Mouse (Mus musculus) midbrain, embryonic 13.5 days (tissue): Measurements from ENCODE around the gene Gpr135. TPM values are rescaled to one million over a fixed set of nuclear protein-coding genes. Genes with fewer than 3 reads are reported as not detected.

Experiments used
- ATAC-seq: fragments of 200-750 bp; cut with Nextera tagmentation; 2 replicates; pipeline ENCODE4 v1.8.0; 2017; ENCODE audit warnings: mild to moderate bottlenecking, moderate TSS enrichment, moderate library complexity
- H3K27ac ChIP-seq: fragments of 300-500 bp; sonication (generic); 2 replicates; pipeline ENCODE4 v1.5.1; 2015; ENCODE audit warnings: inconsistent platforms, mild to moderate bottlenecking, moderate library complexity
- H3K27me3 ChIP-seq: fragments of 300-500 bp; sonication (generic); 2 replicates; pipeline ENCODE4 v1.6.1; 2015; ENCODE audit warnings: mild to moderate bottlenecking, inconsistent platforms
- H3K36me3 ChIP-seq: fragments of 300-500 bp; sonication (generic); 2 replicates; pipeline ENCODE4 v1.6.1; 2015; ENCODE audit warnings: mild to moderate bottlenecking, inconsistent platforms
- H3K4me1 ChIP-seq: fragments of 300-500 bp; sonication (generic); replicated peaks from 2 replicates; pipeline ENCODE4 v1.6.1; 2015; ENCODE audit warnings: inconsistent platforms
- H3K4me2 ChIP-seq: fragments of 300-500 bp; sonication (generic); replicated peaks from 2 replicates; pipeline ENCODE4 v1.6.1; 2015; ENCODE audit warnings: moderate library complexity, mild to moderate bottlenecking, inconsistent platforms
- H3K4me3 ChIP-seq: fragments of 300-500 bp; sonication (generic); replicated peaks from 2 replicates; pipeline ENCODE4 v1.5.1; 2015; ENCODE audit warnings: mild to moderate bottlenecking, inconsistent platforms
- H3K9ac ChIP-seq: fragments of 300-500 bp; sonication (generic); replicated peaks from 2 replicates; pipeline ENCODE4 v1.6.1; 2015; ENCODE audit warnings: mild to moderate bottlenecking, inconsistent platforms
- H3K9me3 ChIP-seq: fragments of 300-500 bp; sonication (generic); 2 replicates; pipeline ENCODE4 v1.6.1; 2016; ENCODE audit warnings: mild to moderate bottlenecking, inconsistent platforms
- WGBS: fragments of 180-500 bp; shearing (Covaris S2); methylation state at CpG from one replicate; pipeline ENCODE4 v1.1.7; 2015; 5-methylcytosine and 5-hydroxymethylcytosine counted together
- polyA plus RNA-seq: library from polyadenylated mRNA; unstranded; fragments of >200 nt; fragmentation: Nextera tagmentation; extraction: Ambion mirVana; gene quantifications from 2 replicates; pipeline ENCODE4 v1.2.1, GENCODE M21; 2015

The Gpr135 gene
- polyA plus RNA-seq, 1 experiment from 2014 or later = 2.6 TPM

DNA sequence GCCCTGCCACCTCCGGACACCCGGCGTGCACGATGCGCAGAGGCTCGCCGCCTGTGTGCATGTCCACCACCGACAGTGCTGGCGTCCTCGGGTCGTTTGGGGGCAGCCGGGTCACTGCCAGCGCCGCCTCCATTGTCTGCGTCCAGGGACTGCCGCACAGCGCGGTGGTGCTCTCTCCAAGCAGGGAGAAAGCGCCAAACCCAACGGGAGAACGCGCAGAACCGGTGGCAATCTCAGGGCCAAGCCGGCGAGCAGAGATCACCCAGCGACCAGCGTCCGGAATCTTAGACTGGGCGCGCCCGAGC lies 14.1 kb upstream of the Gpr135 start:
- H3K9me3 ChIP-seq = no peaks in the 10 kb centered on the region
- H3K27me3 ChIP-seq = no peaks in the 10 kb centered on the region
- H3K4me1 ChIP-seq = peaks cover 49% of the 10 kb centered on the region
- ATAC-seq = no peak; the same call in 1 of the 2 replicates
- under 1% methylated on average over 31 of the region's 31 CpGs for WGBS
- H3K36me3 ChIP-seq = 0 out of 2 replicates have a peak, but pooled peaks cover 2% of the 10 kb centered on the region
- peak overlapping the region; percentile 94 for H3K27ac ChIP-seq
- peak overlapping the region; percentile 77 for H3K4me2 ChIP-seq
- H3K4me3 ChIP-seq = peak overlapping the region; percentile 66
- H3K9ac ChIP-seq = peak overlapping the region; percentile 65

DNA sequence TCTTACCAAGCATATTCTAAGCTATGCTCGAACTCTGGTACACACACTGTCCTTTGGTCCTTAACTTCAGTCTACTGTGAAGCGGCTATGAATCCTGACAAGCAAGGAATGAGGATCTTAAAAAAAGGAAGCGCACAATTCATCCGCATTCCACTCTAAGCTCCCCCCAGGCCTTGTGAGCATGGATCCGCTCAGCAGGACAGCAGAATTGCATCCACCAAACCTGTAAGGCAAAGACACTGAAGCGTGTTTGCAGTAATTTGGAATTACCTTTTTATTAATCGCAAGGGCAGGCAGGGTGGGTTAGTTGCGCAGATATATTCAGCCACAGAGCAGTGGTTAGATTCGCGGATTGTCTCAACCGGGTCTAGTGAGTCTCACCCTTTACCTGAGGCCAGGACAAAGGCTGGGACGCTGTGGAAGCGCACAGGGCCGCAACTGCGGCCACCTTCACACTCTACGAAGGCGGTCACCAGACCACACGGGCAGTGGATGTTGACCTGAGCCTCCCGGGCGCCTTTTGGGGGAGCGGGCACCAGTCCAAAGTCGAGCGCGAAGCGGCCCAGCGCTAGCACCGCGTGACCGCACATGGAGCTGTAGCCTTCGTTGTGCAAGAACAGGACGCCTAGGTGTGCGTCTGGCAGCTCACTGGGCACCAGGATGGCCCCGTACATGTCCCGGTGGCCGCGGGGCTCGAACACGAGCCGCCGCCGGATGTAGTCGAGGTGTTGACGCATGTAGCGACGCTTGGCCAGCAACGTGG lies 13.5 kb upstream of the Gpr135 start:
- Histone ChIP-seq H3K4me3 (peak overlapping the region; percentile 66), H3K4me1 (peaks cover 46% of the 10 kb centered on the region), H3K4me2 (peak overlapping the region; percentile 77), H3K36me3 (no peaks in the 10 kb centered on the region), H3K9ac (peak overlapping the region; percentile 65), H3K27ac (peak overlapping the region; percentile 94), H3K9me3 (no peaks in the 10 kb centered on the region), H3K27me3 (no peaks in the 10 kb centered on the region)
- peak; percentile 26 for ATAC-seq
- 2% methylated on average over 46 of the region's 46 CpGs for WGBS

DNA sequence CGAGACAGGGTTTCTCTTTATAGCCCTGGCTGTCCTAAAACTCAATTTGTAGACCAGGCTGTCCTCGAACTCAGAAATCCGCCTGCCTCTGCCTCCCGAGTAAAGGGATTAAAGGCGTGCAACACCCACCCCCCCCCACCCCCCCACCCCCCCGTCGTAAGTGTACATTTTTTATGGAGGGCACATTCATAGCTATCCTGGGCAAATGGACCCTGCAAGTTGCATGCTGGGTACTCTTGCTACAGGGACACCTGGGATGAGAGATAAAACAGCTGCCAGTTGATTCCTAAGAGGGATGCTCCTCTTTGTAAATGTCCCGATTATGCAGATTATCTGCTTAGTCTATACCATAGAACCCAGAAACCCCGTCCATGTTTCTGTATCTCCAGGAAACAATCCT lies 12.3 kb upstream of the Gpr135 start:
- WGBS = 88% methylated on average over 9 of the region's 9 CpGs

DNA sequence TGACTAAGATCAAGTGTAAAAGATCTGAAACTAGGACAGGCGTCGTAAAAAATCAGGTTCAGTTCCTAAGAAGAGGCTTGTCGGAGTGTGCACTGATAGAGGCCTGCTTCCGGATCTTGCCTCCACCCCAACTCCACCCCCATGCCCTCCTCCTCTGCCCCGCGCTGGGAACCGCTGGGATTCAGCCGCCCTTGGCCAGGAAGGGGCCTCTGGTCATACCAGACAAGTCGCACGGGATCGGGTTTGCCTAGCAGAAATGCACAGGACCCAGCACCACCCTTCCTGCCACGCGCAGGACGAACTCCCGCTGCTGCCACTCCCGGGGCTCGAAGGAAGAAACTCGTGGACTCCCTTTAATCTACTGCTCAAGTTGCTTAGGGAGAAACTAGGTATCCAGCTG lies 11.4 kb upstream of the Gpr135 start:
- Histone ChIP-seq H3K27me3 (no peaks in the 10 kb centered on the region), H3K4me1 (peaks cover 28% of the 10 kb centered on the region), H3K27ac (no peak overlapping the region), H3K9ac (no peak overlapping the region; the same call in 1 of the 2 replicates), H3K4me2 (peak overlapping the region; percentile 37), H3K9me3 (no peaks in the 10 kb centered on the region), H3K36me3 (no peaks in the 10 kb centered on the region), H3K4me3 (peak overlapping the region; percentile 15; the same call in 1 of the 2 replicates)
- 36% methylated on average over 18 of the region's 18 CpGs for WGBS
- no peak for ATAC-seq

More for the DNA sequence above, 12.3 kb upstream of the Gpr135 start:
- no peak overlapping the region for H3K4me3 ChIP-seq
- no peak overlapping the region for H3K27ac ChIP-seq
- ATAC-seq = no peak
- H3K27me3 ChIP-seq = no peaks in the 10 kb centered on the region
- H3K36me3 ChIP-seq = no peaks in the 10 kb centered on the region
- no peaks in the 10 kb centered on the region for H3K9me3 ChIP-seq
- peaks cover 37% of the 10 kb centered on the region for H3K4me1 ChIP-seq
- H3K9ac ChIP-seq = no peak overlapping the region
- no peak overlapping the region for H3K4me2 ChIP-seq

DNA sequence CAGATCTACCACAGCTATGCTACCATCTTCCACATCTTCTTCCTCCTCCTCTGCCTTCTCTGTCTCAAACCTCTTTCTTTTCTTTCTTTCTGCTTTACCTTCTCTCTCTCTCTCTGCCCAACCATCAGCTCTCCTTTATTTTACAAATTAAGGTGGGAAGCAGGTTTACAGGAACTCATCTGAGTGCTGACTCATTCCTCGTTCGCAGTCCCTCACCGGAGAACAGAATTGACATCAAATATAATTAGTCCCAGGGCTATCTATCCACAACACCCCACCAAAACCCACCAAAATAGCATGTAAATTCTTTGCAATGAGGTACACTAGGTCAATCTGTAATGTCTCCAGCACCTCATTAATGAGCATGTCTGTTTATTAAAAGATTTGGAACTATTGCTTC lies 11.0 kb upstream of the Gpr135 start:
- ATAC-seq = no peak
- peak overlapping the region; percentile 37 for H3K4me2 ChIP-seq

DNA sequence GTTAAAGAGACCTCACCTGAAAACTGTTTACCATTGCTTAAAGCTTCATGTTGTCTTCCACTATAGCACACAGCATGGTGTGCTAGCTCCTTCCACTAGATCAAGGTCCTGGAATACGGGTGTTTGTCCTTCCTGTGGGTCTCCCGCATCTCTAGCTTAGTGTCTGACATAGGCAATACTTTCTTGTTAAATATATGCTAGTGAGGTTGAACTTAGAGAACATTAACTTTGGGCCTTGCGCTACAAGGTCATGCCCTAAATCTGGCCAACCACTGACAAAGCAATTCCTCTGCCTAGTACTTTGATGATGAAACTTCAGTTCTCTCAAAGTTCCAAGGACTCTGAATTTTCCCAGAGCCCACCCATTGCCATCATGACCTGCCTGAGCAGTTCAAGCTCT lies 7.3 kb upstream of the Gpr135 start:
- H3K4me2 ChIP-seq = no peak overlapping the region
- no peaks in the 10 kb centered on the region; the same call in 1 of the 2 replicates for H3K9me3 ChIP-seq
- no peak overlapping the region for H3K4me3 ChIP-seq
- H3K36me3 ChIP-seq = no peaks in the 10 kb centered on the region
- no peak overlapping the region for H3K27ac ChIP-seq
- H3K9ac ChIP-seq = no peak overlapping the region
- no peak for ATAC-seq
- peaks cover 11% of the 10 kb centered on the region; the same call in 1 of the 2 replicates for H3K4me1 ChIP-seq
- 90% methylated on average over 3 of the region's 3 CpGs for WGBS
- no peaks in the 10 kb centered on the region for H3K27me3 ChIP-seq

More for the DNA sequence above, 11.0 kb upstream of the Gpr135 start:
- WGBS = 77% methylated on average over 3 of the region's 3 CpGs
- no peak overlapping the region for H3K27ac ChIP-seq
- no peaks in the 10 kb centered on the region for H3K9me3 ChIP-seq
- H3K4me1 ChIP-seq = peaks cover 25% of the 10 kb centered on the region
- no peaks in the 10 kb centered on the region for H3K36me3 ChIP-seq
- no peaks in the 10 kb centered on the region for H3K27me3 ChIP-seq
- no peak overlapping the region for H3K9ac ChIP-seq
- H3K4me3 ChIP-seq = no peak overlapping the region

DNA sequence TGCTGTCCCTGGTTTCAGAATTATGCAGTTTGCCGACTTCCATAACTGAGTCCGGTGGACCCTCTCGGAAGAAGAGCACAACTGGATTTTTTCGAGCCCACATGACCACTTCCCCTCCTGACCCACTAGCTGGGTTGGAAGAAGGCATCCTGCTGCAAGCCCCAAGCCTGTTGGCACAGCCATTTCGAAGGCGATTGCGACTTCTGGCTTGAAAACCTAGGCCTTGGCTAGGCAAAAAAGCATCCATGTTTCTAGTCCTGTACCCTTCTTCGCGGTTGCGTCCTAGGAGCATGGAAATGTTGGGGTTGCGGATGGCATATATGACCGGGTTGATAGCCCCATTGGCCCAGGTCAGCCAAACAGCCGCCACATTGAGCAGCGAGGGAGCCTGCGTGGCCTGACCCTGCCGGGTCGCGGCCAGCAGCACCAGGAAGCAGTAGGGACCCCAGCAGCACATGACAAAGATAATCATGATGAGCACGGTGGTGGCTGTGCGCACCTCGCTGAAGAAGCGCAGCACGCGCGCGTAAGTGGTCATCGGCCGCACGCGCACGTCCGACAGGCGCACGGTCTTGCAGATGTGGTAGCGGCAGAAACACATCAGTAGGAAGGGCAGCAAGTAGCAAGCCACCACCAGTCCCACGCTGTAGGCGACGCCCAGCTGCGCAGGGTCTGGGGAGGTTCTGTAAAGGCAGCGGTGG lies 1.1 kb downstream of the Gpr135 start:
- peak overlapping the region; percentile 88 for H3K4me2 ChIP-seq
- peak overlapping the region; percentile 72 for H3K9ac ChIP-seq
- H3K27me3 ChIP-seq = peaks cover 14% of the 10 kb centered on the region
- peak overlapping the region; percentile 74 for H3K4me3 ChIP-seq
- 4% methylated on average over 40 of the region's 40 CpGs for WGBS
- H3K27ac ChIP-seq = peak overlapping the region; percentile 91
- no peaks in the 10 kb centered on the region; the same call in 1 of the 2 replicates for H3K9me3 ChIP-seq
- H3K36me3 ChIP-seq = no peaks in the 10 kb centered on the region
- no peak for ATAC-seq
- peaks cover 13% of the 10 kb centered on the region for H3K4me1 ChIP-seq

DNA sequence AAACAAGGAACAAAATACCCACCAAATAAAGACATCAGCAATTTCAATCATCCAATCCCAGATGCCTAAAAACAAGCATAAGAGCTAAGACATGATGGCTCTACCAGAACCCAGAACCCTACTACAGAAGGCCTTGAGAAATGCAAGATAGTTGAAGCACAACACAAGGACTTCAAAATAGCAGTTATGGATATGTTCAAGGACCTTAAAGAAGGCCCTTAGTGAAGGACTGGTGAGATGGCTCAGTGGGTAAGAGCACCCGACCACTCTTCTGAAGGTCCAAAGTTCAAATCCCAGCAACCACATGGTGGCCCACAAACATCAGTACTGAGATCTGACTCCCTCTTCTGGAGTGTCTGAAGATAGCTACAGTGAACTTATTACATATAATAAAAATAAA lies 13.1 kb downstream of the Gpr135 start:
- H3K4me2 ChIP-seq = no peak overlapping the region
- H3K9ac ChIP-seq = no peak overlapping the region
- H3K36me3 ChIP-seq = no peaks in the 10 kb centered on the region
- H3K27me3 ChIP-seq = no peaks in the 10 kb centered on the region
- no peaks in the 10 kb centered on the region for H3K9me3 ChIP-seq
- no peak overlapping the region for H3K27ac ChIP-seq
- H3K4me3 ChIP-seq = no peak overlapping the region
- WGBS = 87% methylated on average over 1 of the region's 1 CpGs
- no peak for ATAC-seq
- H3K4me1 ChIP-seq = no peaks in the 10 kb centered on the region

DNA sequence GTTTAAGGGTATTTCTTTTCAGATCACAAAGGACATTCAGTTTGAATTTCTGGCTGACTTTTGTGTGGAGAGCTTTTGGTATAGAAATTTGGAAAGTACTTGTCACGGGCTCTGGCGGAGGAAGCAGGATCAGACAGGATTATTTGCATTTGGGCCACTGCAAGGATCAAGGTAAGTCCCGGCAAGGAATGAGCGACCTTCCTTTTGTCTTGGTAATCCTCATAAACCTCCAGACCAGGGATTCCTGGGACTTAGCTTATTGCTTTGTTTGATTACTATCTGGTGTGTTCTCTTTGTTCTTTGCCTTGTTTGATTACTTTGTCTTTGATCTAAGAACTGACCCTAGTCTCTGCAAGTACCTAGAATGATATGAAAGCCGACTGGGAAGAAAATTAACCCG lies 17.1 kb downstream of the Gpr135 start:
- Histone ChIP-seq H3K9me3 (peaks cover 8% of the 10 kb centered on the region; the same call in 1 of the 2 replicates), H3K4me2 (no peak overlapping the region), H3K36me3 (no peaks in the 10 kb centered on the region), H3K27ac (no peak overlapping the region), H3K4me3 (no peak overlapping the region), H3K4me1 (no peaks in the 10 kb centered on the region), H3K27me3 (no peaks in the 10 kb centered on the region), H3K9ac (no peak overlapping the region)
- 14% methylated on average over 6 of the region's 6 CpGs for WGBS
- ATAC-seq = no peak

- no peaks in the 10 kb centered on the region for H3K27me3 ChIP-seq
- no peaks in the 10 kb centered on the region for H3K4me1 ChIP-seq
- no peak for ATAC-seq
- no peak overlapping the region for H3K27ac ChIP-seq
- H3K36me3 ChIP-seq = no peaks in the 10 kb centered on the region
- no peak overlapping the region for H3K4me3 ChIP-seq
- WGBS = 38% methylated on average over 6 of the region's 6 CpGs
- H3K9ac ChIP-seq = no peak overlapping the region
- H3K9me3 ChIP-seq = peaks cover 8% of the 10 kb centered on the region; the same call in 1 of the 2 replicates
- no peak overlapping the region for H3K4me2 ChIP-seq
Measured at GRCm38 (mm10) chr12:72053303-72053702, 17.6 kb downstream of the Gpr135 start.

DNA sequence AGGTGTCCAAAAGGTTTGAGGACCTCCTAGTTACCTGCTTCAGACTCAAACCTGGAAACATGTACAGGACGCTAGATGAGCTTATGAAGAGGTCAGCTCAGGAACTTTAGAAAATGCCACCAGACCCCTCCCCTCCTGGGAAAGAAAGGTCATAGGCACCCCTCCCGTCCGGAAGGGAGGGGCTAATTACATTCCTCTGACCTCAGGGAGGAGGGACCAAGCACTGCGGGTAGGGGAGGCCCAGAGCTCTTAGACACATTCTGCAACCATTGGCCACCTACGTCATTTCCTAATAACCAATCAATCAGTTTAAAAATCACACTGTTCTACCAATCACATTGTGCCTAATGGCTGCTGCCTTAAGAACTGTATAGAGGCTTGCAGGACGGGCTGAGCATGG lies 18.4 kb downstream of the Gpr135 start:
- H3K4me1 ChIP-seq = no peaks in the 10 kb centered on the region
- H3K4me3 ChIP-seq = no peak overlapping the region
- no peak for ATAC-seq
- H3K9me3 ChIP-seq = peaks cover 8% of the 10 kb centered on the region; the same call in 1 of the 2 replicates
- no peak overlapping the region for H3K27ac ChIP-seq
- H3K4me2 ChIP-seq = no peak overlapping the region
- no peaks in the 10 kb centered on the region for H3K27me3 ChIP-seq
- no peak overlapping the region for H3K9ac ChIP-seq
- H3K36me3 ChIP-seq = no peaks in the 10 kb centered on the region
- 79% methylated on average over 6 of the region's 6 CpGs for WGBS

GRCm38 (mm10) chr12:72050821-72051220 lies 20.1 kb downstream of the Gpr135 start:
- Histone ChIP-seq H3K4me3 (no peak overlapping the region), H3K36me3 (no peaks in the 10 kb centered on the region), H3K27me3 (no peaks in the 10 kb centered on the region), H3K27ac (no peak overlapping the region), H3K9me3 (peaks cover 8% of the 10 kb centered on the region; the same call in 1 of the 2 replicates), H3K4me2 (no peak overlapping the region), H3K9ac (no peak overlapping the region), H3K4me1 (no peaks in the 10 kb centered on the region)
- 89% methylated on average over 4 of the region's 4 CpGs for WGBS
- no peak for ATAC-seq
